Mouse (Mus musculus): ENCODE measurements at regions not wholly inside any gene's neighbourhood (a gene's known extent, or its start where the extent isn't known, plus 50 kb on each side); places are given as distances from the start of the nearest gene placed in this dataset.
"Not testable (repeated sequence)": the region's sequence is repeated elsewhere in the genome, so short reads cannot be mapped to it uniquely, and the experiment has no call there.

DNA sequence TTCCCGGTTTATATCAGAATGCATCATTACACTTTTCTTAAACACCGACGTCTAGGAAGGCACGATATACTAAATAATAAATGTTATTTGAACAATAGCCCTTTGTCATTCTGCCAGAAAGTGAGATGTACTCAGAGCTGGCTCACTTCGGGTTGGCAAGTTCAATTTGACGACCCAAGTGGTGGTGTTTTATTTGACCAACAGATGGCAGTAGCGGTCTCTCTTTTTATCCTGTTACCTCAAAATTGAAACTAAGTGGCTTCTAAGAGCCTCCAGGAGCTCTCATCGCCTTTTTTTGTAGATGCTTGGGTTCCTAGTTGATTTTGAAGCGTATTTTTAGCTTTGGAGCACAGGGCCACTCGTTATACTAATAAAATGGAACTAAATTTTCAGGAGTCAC, 66.7 kb upstream of the Chmp2b start:
- peak in 1 of 2 experiments; percentile 80 for DNase-seq (ENCODE audit: low spot score in 2 of 2)

- no peak for DNase-seq (ENCODE audit: low spot score in 2 of 2)
These were observed 69.2 kb upstream of the Chmp2b start for GRCm38 (mm10) chr16:65631680-65632079.

- DNase-seq (ENCODE audit: low spot score in 2 of 2) = not testable (repeated sequence)
These were observed 84.2 kb upstream of the Chmp2b start for GRCm38 (mm10) chr16:65646741-65647140.

DNA sequence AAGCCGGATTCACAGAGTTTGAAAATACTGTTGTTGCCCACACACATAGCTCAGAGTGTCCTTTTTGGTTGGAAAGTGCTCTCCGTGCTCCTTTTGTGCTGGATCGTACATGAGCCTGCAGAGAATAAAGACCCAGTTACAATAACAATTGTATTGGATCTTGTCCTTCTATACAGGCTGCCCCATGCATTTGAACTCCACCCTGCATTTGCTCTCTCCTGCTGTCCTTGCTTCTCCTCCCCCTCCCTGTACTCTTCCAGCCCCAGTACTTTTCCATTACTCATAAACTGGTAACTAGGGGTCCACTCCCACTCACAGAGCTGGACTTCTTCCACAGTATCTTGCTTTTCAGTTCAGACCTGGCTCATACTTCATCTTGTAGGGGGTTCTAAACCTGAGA, 86.5 kb upstream of the Chmp2b start:
- DNase-seq (ENCODE audit: low spot score in 2 of 2) = no peak

DNA sequence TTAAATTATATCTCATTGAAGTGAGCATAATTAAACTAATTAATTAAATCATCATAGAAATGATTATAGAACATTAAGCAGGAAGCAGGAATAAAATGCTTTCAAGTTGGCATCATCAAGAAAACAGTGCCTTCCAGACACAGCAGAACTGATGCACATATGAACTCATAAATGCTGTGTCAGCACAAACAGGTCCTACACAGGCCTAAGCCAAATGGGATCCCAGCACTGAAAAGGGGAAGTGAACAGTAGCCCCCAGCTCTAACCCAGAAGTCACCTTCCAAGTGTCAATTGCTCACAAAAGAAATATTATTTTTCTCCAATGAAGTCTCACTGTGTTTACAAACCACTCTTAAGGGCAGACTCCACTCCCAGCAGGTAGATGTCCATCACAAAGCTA, 93.0 kb upstream of the Chmp2b start:
- no peak for DNase-seq (ENCODE audit: low spot score in 2 of 2)

GRCm38 (mm10) chr16:65657829-65658228, 95.3 kb upstream of the Chmp2b start:
- DNase-seq (ENCODE audit: low spot score in 2 of 2) = no peak

DNA sequence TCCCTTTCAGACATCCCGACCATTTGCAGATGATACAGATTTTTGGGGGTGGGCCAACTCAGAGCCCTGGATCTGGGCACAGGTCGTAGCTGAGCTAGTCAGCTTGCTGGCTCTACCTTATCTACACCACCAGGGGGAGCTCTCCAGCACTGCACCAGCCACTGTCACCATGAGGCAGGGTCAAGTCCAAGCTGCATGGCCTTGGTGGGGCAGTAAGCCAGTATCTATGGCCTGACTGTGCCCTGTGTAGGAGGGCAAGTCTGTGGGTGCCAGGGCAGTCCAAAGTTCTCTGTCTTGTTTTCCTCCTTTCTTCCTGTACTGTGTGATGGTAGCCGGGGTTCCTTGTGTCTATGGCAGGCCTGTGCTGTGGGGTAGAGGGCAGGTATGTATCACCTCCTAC, 102.3 kb upstream of the Chmp2b start:
- DNase-seq (ENCODE audit: low spot score in 2 of 2) = no peak

- no peak for DNase-seq (ENCODE audit: low spot score in 2 of 2)
These were observed 109.6 kb upstream of the Chmp2b start for GRCm38 (mm10) chr16:65672116-65672515.

DNA sequence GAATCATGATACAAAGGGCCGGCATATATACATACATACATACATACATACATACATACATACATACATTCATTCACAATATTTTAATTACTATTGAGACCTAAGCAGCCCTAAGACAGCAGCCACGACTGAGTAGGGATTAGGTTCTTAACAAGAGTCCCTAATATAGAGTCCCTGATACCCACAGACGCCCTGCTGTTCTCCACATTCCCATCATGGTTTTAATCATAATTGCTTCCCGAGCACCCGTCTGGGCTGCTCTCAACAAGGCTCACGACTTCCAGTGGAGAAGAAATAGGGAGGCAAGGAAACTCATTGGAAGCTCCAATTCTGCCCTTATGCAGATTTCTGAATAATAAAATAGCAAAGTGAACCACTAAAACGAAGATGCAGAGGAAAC, 120.6 kb upstream of the Chmp2b start:
- no peak for DNase-seq (ENCODE audit: low spot score in 2 of 2)

DNA sequence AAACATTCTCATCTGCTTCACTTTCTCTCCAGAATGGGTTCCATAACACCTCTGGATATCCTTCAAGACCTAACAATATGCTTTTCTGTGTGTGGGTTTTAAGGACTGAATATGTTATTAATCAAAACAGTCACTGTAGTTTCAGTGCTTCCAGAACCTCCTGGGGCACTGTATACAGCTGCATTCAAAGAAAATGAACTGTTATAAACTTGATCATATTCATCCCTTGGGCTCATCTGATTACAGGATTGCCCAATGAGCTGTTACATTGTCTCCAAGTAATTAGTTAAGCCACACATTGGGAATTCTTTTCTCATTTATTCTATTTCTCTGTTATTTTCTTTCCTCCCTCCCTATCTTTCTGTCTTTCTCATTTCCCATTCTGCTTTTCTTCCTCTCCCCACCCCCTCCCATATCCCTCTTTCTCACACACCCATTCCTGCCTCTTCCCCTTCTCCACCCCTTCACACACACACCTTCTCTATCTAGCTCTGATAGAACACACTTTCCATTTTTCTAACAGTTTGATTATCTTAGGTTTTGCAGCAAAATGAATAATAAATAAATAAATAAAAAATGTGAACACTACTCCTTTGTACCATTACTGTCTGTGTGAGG, 121.3 kb upstream of the Chmp2b start:
- no peak for DNase-seq (ENCODE audit: low spot score in 2 of 2)

- no peak for DNase-seq (ENCODE audit: low spot score in 2 of 2)
These were observed 121.4 kb upstream of the Vgll3 start for GRCm38 (mm10) chr16:65693626-65694025.

DNA sequence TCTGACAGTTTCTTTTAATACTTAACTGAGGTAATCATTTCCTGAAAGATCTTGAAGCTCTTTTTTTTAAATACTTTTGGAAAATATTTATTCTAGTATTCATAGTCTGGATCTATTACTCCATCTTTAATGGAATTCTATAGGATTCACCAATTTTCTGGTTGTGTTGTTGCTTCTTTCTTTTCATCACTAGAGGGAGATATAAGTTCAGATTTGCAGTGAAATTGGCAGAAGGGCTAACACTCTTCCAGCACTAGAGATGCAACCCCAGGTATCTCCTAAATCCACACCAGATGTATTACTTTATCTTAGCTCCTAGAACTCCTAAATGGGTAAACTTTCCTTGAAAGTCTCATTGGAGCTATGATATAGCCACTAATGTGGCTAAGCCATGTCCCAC, 99.4 kb upstream of the Vgll3 start:
- no peak for DNase-seq (ENCODE audit: low spot score in 2 of 2)

GRCm38 (mm10) chr16:65718791-65719472, 96.1 kb upstream of the Vgll3 start:
- no peak for DNase-seq (ENCODE audit: low spot score in 2 of 2)

DNA sequence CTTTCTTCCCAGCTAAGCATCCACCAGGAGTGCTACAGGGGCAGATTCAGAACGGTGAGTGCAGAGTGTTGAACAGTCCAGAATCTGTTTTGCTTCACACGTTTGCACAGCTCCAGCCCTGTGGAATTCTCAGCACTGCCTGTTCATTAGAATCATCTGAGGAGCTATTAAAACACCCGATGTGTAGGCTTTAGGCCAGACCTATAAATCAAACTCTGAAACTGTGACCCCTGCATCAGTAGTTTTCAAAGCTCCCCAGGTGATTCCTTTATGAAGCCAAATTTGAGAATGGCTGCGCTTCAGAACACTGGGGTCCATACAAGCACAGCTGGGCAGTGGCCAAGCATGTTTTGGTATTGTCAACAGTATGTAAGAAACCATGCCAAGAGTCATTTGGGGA, 94.1 kb upstream of the Vgll3 start:
- no peak for DNase-seq (ENCODE audit: low spot score in 2 of 2)

GRCm38 (mm10) chr16:65725559-65726269, 89.3 kb upstream of the Vgll3 start:
- no peak for DNase-seq (ENCODE audit: low spot score in 2 of 2)

GRCm38 (mm10) chr16:65726289-65726688, 88.8 kb upstream of the Vgll3 start:
- no peak for DNase-seq (ENCODE audit: low spot score in 2 of 2)

- DNase-seq (ENCODE audit: low spot score in 2 of 2) = no peak
These were observed 85.7 kb upstream of the Vgll3 start for GRCm38 (mm10) chr16:65729322-65729721.

DNA sequence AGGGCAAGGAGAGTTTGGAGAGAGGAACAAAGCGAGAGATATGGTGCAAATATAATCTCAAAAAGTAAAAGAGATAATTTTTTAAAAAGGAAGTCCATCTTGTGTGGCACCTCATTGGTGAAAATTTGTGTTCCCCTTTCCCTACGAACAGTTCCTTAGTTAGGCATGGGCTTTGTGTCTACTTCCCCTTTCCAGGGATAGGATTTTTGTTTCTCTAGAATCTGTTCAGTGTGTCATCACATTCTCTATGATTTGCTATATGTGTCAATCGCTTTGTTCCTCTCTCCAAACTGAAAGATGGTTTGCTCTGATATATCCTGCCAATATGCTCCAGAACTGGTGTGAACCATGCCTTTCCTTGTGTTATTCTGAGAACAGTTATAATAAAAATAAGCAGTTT, 75.4 kb upstream of the Vgll3 start:
- no peak for DNase-seq (ENCODE audit: low spot score in 2 of 2)

- DNase-seq (ENCODE audit: low spot score in 2 of 2) = no peak
These were observed 72.1 kb upstream of the Vgll3 start for GRCm38 (mm10) chr16:65742951-65743350.

DNA sequence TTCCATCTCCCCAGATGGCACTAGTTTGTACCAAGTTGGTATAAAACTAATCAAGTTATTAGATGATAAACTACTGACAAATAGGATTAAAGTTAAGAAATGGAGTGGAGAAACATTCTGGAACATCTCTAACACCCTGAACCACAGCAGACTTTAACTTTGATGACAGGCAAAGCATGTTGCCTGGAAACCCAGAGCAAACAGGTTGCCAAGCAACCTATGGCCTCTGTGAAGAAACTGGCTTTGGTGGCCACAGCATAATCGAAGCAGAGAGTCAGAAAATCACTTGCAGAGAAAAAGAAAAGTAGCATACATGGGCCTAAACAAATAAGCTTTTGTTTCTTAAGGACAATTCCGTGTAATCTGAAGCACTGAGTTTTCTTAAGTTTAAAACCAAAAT, 59.4 kb upstream of the Vgll3 start:
- DNase-seq (ENCODE audit: low spot score in 2 of 2) = no peak
